Mouse (Mus musculus) heart, postnatal 14 days (tissue): ENCODE data around the gene Spata17. TPM values are rescaled to one million over a fixed set of nuclear protein-coding genes. Genes with fewer than 3 reads are reported as not detected.
A peak's percentile ranks its signal among the peaks of the same experiment; 100 is the strongest.

Experiments used
- DNase-seq, 2 experiments: peaks; one replicate each; pipeline ENCODE4 v3.0.0; 2021 to 2022
- intact Hi-C: fragments of 180-260 bp; cut with DNase I; formaldehyde crosslinking; loops from one replicate; pipeline ENCODE4 v1.15.1; 2025
- total RNA-seq, 2 experiments: library from RNA; stranded (reverse); gene quantifications; 2 replicates each; pipeline ENCODE4 v1.2.3; 2021

Spata17 gene
- total RNA-seq, 2 experiments from 2014 or later, result 0.56 to 0.79 TPM

DNA sequence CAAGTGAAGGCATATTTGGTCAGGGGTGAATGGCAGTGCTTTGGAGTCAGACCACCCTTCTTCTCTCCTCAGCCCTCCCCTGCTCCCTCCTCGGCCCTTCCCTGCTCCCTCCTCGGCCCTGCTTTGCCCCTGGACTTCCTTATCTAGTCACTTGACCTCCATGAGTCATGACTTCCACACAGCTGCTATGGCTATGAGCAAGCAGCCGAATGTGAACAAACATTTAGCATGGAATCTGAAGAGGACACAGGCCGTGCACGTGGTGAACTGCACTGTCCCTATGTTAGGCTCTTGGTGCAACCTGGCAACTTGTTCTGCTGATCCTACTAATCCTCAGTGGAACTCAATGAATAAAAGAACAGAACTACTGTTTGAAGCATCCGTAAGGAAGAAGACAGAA lies 117.0 kb downstream of the Spata17 start:
- intact Hi-C loops, result no loop called here
- no peak for DNase-seq

DNA sequence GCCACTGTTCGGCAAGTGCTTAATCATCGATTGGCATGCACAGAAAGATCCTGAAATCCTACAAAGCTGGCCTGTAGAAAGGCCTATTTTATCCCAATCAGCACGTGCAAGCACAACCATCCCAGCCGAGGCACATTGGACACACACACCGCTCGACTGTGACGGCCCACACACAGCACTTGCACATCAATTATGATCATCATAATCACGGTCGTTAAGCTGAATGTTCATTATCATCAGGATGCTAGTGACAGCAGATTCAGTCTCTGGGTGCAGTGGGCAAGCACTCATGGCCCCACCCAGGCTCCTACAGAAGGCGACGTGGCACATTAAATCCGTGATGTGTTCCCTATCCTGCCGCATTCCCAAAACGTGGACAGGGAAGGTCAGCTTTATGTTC lies 122.7 kb downstream of the Spata17 start:
- no peak for DNase-seq
- intact Hi-C loops, result no loop called here

DNA sequence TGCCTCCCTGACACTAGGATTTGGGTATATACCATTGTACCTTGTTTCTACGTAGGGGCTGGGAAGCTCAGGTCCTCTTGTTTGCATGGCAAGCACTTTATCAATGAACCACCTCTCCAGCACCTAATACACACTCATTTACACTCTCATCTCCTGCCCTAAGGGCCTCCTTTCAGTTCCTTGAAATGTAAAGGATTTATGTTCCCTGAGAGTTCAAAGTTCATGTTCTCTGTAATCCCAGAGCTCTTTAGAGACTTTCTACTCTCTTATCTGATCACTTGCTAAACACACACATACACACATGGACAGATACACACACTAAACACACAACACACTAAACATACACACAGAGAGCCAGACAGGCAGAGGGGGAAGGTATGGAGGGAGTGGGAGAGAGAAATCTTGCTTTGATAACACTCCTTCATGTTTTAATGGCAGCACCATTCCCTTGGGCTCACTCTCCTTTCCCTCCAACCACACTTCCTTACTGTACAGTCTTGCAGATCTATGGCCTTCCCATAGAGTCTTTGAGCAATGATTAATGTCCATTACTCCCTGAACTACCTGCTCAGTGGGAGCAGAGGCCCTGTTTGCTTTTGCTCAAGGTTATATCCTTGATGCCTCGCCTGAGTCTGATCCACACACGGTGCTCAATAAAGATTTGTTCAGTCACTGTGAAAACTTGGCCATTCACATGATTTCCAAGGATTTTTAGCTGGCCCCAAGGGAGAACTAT lies 126.4 kb downstream of the Spata17 start:
- intact Hi-C loops, result no loop called here
- DNase-seq, result no peak

DNA sequence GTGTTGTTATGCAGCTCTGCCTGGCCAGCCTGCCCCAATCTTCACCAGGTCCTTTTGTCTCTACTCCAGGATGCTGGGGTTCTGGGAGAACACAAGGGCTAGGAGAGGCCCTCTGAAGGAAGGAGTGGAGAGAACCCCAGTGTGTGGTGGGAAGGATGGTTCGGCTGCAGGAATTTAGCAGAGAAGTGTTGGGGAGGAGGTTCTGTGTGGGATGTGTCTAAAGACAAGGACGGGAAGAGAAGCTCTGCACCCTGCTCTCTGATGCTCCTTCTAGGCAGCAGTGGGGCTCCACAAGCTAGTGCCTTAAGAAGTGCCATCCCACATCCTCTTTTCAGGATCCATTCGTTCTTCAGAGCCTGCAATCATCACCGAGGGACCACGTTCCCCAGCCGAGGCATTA lies 129.2 kb downstream of the Spata17 start:
- no peak for DNase-seq
- intact Hi-C loops, result no loop called here

DNA sequence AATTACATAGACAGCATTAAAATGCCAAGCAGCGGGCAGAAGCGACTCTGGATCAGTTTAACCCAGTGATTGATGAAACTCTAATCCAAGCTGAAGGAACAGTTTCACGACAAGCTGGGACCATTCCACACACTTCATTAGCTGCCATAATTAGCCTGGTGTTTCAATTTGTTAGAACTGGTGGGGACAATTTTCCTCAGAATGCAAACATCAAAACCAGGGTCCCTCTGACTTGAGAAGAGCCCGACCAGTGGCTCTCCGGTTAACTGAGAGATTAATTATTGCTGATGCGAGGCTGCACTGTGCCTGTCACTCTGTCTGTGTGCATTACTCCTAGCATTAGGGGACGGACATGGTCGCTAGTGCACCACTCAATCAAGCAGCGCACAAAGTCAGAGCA lies 137.9 kb downstream of the Spata17 start:
- intact Hi-C loops, result no loop called here
- DNase-seq, result no peak

DNA sequence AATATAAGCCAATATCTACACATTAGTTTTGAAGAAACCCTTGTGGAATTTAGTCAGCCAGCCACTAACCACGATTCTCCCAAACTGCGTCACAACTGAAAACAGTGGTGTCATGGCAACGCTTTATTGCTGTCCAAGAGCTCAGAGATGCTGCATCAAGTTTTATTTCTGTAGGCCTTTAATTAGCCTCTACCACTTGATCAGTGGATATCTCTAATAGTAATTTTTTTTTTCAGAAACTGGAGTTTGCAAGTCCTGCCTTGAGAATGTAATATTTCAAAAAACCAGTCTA lies 138.3 kb downstream of the Spata17 start:
- intact Hi-C loops, result no loop called here
- no peak for DNase-seq

DNA sequence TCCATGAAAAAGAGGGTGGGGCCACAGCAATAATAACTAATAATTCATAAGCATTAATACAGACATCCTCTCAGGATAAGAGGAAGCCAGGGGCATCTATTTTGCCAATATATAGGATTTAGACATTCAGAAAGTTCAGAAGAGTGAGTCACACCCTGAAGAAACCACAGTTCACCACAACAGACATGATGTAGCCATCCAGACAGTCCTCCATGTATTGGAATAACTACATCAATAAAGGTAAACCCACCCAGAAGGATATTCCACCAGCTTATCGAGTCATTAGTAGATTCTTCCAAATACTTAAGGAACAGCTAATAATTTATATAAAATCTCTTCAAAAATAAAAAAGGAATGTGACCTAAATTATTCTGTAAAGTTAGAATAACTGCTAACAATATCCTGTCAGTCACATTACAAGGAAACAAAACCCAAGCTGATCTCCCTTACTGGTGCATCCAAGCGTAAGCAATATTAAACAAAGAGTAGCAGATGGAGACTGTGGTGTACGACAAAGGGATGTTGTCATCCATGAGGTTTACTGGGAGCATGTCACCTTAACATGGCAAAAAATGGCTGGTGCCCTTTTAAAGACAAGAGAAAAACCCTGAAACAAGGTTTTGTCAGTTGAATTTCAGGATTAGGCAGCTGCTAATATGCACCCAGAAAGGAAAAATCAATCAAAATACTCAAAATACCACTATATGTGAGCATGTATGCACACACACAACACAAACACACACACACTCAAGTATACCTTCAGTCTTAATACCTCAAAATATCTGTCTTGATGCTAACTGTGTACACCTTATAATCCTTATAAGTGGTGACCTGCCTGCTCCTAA lies 138.8 kb downstream of the Spata17 start:
- DNase-seq, result no peak
- intact Hi-C loops, result no loop called here

DNA sequence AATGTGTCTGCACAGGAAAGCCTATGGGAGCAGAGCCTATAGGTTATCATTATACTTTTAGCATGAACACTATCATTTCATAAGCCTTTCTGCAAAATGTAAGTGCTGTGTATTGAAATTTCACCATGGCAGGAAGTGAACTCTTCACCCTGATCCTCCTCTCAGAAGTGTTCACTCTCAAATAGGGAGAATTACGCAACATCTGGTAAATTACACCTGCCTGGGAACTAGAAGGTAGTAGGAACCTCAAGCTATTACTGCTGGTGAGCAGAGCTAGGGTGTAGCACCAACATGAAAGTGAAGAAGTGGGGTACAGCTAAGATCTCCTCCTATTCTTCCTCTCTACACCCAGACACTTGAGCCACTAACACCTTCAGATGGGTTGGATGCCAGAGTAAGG lies 155.4 kb downstream of the Spata17 start:
- intact Hi-C loops, result no loop called here
- no peak for DNase-seq

DNA sequence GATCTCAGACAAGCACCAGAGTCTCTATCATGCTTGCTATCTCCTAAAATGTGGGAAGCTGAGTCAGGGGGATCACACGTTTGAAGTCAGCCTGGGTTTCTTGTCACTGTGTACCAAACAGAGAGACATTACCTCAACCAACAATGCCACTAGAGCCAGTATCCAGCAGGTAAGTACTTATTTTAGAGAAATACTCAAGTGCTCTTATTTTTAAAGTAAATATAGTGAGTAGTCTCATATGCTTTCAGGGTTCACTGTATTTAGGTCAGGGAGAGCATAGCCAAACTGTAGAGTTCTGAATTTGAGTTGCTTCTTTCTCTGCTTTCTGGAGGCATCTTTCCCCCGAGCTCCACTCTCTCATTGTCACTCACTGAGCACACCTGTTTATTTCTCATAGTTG lies 160.9 kb downstream of the Spata17 start:
- intact Hi-C loops, result no loop called here
- no peak for DNase-seq

DNA sequence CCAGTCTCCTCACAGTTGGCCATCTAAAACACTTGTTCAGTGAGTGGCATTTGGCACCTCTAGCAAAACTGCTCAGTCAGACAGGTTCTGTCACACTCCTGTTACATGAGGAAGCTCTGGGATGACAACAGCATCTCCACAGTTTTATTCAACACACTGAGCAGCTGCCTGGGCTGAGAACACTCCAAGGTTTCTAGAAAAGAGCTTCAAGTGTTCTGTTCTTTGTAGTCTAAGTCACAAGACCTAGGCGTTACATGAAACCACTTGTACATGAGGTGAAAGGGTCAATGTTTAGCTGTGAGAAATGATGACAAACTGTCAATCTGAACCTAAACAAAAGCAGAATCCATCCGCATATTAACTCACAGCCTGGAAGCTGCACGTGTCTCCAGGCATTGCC lies 161.4 kb downstream of the Spata17 start:
- intact Hi-C loops, result no loop called here
- no peak for DNase-seq

DNA sequence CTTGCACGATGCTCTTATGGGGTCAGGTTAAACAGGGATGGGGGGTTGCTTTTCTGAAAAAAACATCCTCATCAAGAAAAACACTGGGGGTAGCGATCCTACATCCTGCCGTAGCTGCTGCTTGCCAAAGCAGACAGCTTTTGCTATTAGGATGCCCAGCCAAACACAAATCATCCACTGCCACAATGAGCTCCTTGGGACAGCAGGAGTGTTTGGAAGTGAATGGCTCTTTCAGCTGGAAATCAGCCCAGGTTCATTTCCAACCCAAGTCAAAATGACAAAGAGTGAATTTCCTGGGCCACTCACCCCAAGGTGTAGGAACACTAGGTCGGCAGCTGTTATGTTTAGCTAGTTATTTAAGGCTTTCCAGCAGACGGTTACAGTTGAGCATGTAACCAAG lies 162.7 kb downstream of the Spata17 start:
- no peak for DNase-seq
- intact Hi-C loops, result no loop called here

DNA sequence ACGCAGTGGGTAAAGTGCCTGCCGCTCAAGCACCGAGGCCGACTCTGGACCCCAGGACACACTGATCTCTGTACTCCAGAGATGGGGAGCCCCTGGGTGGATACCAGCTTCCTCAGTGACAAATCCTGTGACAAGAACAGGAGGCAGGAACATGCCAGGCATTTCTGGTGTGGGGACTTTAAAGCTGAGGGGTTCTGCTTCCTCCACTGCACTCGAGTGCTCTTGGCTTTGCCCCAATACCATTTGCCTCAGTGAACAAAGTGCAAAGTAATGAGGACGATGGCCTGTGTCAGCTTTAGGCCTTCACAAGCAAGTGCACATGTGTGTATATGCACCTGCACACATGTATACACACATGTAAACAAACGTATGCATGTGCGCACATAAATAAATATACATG lies 164.0 kb downstream of the Spata17 start:
- DNase-seq, result no peak
- intact Hi-C loops, result no loop called here

DNA sequence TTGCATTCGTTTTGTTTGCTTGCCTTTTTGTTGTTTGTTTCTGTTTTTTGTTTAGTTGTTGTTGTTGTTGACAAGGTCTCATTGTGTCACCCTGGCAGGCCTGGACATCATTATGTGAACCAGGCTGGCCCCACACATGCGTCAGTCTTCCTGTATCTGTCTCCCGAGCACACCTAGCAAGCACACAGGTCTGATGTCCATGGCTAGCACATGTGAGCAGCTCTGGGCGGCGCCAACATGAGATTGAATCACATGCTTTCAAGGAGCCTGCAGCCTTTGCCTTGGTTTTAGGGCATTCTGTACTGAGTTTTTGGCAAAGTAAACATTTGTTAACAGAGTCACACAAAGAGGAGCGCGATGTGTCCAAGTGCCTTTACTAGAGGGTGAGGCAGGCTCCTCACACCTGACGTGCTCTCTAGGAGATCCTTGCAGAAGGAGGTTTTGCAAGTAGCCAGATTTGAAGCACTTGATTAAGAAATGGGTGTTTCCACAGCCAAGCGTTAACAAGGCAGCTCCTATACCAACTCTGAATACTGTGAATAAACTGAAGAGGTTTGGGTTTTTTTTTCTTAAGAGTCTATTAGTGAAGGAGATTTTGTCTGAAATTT lies 166.5 kb downstream of the Spata17 start:
- DNase-seq, result no peak
- intact Hi-C loops, result no loop called here

DNA sequence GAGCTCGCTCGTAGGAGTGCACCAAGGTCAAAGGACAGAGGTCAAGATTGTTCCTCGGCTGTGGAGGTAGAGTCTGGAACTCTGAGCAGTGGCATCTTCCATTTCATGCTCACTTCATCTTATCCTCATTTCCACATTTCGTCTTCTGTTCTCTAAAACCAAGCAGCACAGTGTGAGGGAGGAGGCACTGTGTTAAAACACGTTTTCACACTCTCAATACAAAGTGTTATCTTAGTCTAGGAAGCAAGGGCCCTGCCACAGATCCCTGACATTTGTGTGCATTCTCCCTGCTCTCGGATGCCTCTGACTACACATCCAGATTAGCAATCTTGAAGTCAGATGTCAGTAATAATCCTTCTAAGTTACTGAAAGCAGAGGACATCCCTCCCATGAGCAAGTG lies 170.5 kb downstream of the Spata17 start:
- intact Hi-C loops, result no loop called here
- DNase-seq, result no peak

DNA sequence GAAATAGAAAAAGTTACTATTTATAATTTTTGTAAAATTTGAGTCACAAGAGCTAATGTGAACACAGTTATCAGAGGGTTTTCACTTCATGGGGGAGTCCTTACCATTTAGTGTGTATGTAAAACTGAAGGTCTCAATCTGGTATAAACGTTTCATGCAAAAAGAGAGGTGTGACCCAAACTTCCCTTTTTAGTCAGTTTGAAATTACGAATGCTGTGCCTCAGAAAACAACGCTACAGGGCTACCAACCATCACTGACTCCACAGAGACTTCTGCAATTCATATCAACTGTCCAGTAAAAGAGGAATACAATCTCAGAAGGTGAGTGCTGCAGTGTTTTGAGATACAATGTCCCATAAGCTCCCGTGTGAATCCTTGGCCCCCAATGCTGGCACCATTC lies 175.5 kb downstream of the Spata17 start:
- no peak for DNase-seq
- intact Hi-C loops, result no loop called here

DNA sequence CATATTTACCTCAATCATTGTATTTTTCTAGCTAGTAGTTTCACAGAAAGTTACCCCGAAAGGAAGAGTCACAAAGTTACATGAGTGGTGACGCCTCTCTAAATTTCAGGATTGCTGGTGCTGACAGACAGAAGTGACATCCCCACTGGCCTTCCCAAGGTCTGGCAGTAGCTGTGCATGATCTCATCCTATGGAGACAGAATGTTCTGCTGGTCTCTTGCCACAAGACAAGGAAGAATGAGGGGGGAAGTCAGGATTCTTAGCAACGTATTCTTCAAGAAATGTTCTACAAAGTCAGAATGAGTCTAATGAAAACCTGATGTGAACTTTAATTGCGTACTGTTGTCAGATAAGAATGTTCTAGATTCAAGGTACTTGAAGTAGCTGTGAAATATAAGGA lies 179.5 kb downstream of the Spata17 start:
- peak in 1 of 2 experiments; percentile 5 for DNase-seq
- intact Hi-C loops, result no loop called here

DNA sequence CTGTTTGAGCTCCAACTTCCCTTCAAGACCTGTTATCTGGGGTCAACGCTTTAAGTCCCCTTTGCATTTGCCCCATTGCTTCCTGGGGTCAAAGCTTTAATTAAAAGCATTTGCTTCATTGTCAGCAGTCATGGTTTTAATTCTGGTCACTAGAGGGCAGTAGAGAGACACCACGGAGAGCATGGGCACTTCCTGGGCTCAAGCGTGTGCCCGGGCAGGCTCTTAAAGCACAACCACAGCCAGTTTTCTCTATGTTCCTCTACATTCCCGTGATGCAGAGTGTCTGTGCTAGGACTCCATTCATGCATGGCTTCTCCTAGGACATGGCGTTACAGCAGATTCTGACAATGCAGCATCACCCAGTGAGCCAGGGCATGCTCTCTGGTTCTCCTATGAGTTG lies 183.5 kb downstream of the Spata17 start:
- intact Hi-C loops, result loop anchor here (2.0 kb wide), 1 partner anchor 205 kb away; no protein-coding TSS in a partner anchor
- DNase-seq, result peak; percentile 5 to 47

DNA sequence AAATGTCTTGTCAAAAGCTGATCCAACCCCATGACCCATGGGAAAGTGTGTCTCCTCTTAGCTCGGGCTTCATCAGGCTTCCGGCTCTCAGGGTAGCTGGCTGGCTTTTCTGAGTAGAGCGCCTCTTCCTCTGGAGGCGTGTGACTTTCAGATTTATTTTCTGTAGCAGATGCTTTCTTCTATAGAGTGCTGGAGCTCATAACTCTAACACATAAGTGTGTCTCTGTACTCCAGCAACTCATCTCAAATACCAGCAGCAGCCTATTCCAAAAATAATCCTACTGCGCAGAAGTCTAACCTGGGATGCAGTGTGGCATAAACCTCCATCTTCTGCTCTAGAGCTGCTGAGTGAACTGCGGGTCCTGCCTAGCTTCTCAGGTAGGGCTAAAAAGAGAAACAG lies 186.4 kb downstream of the Spata17 start:
- no peak for DNase-seq
- intact Hi-C loops, result no loop called here

DNA sequence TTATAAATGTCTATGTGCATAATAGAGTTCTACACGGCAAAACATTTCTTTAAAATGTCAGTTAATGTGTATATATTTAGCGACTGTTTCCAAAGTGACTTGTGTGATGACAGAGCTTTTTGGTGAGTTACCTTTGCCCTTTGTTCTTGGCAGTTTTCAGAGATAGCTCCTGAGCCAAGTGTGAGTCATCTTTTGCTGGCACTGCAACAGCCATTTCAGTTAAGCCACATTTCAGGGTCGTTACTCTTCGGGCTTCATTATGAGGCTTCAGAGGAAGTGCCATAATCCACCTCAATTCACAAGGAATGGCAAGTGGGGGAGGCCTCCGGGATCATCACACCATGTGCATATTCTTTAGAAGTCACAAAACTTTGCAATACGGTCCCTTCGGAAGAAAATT lies 195.3 kb downstream of the Spata17 start:
- intact Hi-C loops, result no loop called here
- peak in 1 of 2 experiments; percentile 9 for DNase-seq

DNA sequence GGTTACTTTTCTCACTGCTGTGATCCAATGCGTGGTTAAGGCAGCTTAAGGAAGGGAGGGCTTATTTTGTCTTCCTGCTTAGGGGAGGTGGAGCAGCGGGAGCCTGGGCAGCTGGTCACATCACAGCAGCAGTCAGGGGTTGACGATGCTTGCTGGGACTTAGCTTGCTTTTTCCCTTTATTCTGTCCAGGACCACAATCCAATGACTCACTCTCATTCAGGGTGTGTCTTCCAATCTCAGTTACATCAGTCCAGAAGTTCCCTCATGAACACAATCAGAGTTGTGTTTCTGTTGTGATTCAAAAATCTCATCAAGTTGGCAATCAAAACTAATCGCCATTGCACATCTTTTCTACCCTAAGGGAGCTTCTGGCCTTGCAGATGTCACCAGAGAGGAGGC lies 199.1 kb downstream of the Spata17 start:
- intact Hi-C loops, result no loop called here
- no peak for DNase-seq

DNA sequence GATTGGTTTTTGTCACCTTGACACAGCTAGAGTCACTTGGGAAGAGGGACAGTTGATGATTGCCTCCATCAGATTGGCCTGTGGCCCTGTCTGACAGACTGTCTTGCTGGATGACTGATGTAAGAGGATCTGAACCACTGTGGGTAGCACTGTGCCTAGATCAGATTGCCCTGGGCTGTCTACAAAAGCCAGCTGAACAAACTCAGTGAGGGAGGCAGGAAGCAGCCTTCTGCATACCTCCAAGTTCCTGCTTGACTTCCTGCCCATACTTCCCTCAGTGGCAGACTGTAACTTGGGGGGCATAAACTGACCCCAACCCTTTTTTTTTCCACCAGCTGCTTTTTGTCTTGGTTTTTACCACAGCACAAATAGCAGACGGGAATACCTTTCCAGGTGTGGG lies 199.6 kb downstream of the Spata17 start:
- intact Hi-C loops, result no loop called here
- no peak for DNase-seq

DNA sequence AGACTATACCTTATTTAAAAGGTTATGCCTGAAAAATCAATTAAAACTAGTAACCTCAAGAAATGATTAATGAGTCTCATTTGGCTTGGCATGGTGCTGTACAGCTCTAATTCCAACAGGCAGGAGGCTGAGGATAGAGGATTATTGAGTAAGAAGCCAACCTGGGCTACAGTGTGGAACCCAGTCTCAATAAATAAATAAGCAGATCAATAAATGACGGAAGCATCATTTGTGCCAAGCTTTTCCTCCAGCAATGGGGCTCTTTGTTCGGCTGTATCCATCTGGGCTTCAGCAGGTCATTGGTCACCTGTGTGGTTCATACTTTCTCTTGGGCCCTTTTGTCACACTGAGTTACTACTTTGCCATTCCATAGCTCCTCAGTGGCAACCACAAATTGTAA lies 201.1 kb downstream of the Spata17 start:
- DNase-seq, result no peak
- intact Hi-C loops, result no loop called here
